Mouse (Mus musculus) embryonic fibroblast, embryonic 13.5 days (primary cell): ENCODE results near the gene Stag1. TPM values are rescaled to one million over a fixed set of nuclear protein-coding genes. Genes with fewer than 3 reads are reported as not detected.

Experiments
- H3K27ac ChIP-seq: 2 replicates; pipeline ENCODE4 v1.5.1; 2012; ENCODE audit warnings: low read length, control low read depth, inconsistent platforms; ENCODE audit not compliant: insufficient read depth
- H3K4me1 ChIP-seq: 2 replicates; pipeline ENCODE4 v1.6.1; 2011; ENCODE audit warnings: low read length; ENCODE audit not compliant: control insufficient read depth, insufficient read depth
- H3K4me3 ChIP-seq: 2 replicates; pipeline ENCODE4 v1.5.1; 2011; ENCODE audit warnings: mild to moderate bottlenecking, control low read depth, low read length; ENCODE audit not compliant: insufficient read depth
- CTCF ChIP-seq: IDR thresholded peaks from 2 replicates; pipeline ENCODE4 v1.5.1; 2011; ENCODE audit warnings: mild to moderate bottlenecking, control low read depth, low read length, moderate library complexity, borderline replicate concordance; ENCODE audit not compliant: insufficient read depth
- POLR2A ChIP-seq: IDR thresholded peaks from 2 replicates; pipeline ENCODE4 v1.6.1; 2011; ENCODE audit warnings: low read depth, mild to moderate bottlenecking, control low read depth, low read length, moderate library complexity
- polyA plus RNA-seq: library from polyadenylated mRNA; stranded (reverse); fragments of >200 nt; gene quantifications from 2 replicates; pipeline ENCODE4 v1.2.4, GENCODE M21; 2011; ENCODE audit warnings: low read depth; ENCODE audit not compliant: missing spikeins, insufficient read length

The Stag1 gene
- polyA plus RNA-seq, 1 experiment: 40.2 TPM

DNA sequence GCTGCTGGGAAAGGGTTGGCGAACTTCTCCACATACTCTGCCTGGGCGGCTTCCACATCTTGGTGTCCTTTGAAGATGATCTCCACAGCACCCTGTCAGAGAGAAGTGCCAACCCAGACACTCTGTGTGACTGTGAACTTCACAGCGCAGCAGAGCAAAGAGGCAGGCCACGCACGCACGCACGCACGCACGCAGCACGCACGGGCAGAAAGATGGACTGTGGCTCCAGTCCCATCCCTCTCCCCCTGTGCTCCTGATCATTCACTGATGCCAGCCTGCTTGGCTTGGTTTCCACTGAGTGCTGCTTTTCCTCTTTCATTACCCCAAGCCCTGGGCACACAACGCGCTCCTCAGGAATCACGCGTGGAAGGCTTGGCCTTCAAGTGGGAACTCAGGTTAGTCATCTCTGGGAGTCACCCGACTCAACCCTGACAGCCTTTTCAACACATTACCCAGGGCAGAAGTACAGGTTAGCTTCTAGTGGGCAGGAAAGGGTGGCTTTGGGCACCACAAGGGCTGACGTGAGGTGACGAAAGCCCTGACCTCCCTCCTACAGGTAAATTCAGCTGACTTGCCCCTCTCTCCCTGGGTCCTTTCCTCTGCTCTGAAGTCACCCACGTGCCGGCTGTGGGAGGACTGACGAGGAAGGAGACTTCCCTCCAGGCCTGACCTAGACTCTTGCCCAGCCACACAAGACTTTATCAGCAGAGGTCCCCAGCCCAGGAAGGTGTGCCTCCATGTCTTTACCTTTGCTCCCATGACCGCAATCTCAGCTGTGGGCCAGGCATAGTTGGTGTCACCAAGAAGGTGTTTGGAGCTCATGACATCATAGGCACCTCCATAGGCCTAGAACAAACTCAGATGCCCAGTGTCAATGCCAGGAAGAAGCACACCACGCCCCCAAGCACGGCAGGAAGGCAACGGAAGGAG lies 387.0 kb downstream of the Stag1 start:
- TF ChIP-seq POLR2A (no peak), CTCF (no peak)
- no peak overlapping the region for H3K27ac ChIP-seq
- no peaks in the 10 kb centered on the region for H3K4me1 ChIP-seq
- H3K4me3 ChIP-seq: no peak overlapping the region

DNA sequence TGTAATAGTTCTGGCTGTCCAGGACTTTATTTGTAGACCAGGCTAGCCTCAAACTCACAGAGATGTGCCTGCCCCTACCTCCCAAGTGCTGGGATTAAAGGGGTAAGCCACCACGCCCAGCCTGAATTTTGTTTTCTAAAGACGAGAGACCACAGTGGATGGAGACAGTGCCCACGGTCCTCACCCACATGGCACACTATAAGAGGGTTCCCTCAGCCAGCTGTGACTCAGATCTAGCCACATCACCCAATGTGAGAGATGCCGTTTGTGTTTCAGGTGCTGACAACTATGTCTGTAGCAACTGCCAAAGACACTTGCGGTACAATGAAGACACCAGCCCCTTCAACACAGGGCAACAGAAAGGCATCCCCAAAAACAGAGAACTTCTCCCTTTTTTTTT lies 389.4 kb downstream of the Stag1 start:
- H3K27ac ChIP-seq: no peak overlapping the region
- no peak for TF ChIP-seq CTCF
- no peak for TF ChIP-seq POLR2A

DNA sequence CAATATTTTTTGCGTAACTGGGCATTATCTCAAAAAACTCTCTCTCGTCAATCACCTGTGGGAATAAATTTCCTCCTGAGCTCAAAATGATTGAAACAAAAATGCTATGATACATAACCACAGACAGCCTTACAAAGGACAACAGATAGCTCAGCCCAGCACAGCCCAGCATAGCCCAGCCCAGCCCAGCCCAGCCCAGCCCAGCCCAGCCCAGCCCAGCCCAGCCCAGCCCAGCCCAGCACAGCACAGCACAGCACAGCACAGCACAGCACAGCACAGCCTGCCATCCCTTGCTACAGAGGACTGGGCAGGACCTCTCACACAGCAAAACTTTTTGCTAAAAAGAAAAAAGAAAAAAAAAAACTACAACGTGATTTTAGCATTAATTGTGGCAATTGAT lies 390.3 kb downstream of the Stag1 start:
- no peak overlapping the region for H3K4me3 ChIP-seq
- H3K4me1 ChIP-seq: no peaks in the 10 kb centered on the region
- H3K27ac ChIP-seq: no peak overlapping the region
- TF ChIP-seq CTCF (no peak), POLR2A (no peak)

More for the DNA sequence above, 389.4 kb downstream of the Stag1 start:
- Histone ChIP-seq H3K4me1 (no peaks in the 10 kb centered on the region), H3K4me3 (no peak overlapping the region)

DNA sequence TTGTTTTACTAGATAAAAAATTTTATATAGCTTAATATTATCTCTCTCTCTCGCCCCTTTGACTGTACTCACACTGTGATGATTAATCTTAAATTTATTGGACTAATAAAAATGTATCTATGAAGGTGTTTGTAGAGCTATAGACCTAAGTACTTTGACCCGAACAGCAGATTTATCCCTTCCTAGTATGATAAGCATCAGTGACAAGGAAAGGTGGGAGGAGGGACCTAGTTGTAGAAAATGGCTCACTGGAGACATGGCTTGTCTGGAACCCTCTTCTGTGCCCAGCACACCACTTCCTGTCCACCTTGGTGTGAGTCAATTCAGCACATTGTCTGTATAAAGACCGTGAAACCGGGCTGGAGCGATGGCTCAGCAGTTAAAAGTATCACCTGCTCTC lies 393.0 kb downstream of the Stag1 start:
- no peaks in the 10 kb centered on the region for H3K4me1 ChIP-seq
- TF ChIP-seq POLR2A (no peak), CTCF (no peak)
- H3K4me3 ChIP-seq: no peak overlapping the region
- H3K27ac ChIP-seq: no peak overlapping the region

DNA sequence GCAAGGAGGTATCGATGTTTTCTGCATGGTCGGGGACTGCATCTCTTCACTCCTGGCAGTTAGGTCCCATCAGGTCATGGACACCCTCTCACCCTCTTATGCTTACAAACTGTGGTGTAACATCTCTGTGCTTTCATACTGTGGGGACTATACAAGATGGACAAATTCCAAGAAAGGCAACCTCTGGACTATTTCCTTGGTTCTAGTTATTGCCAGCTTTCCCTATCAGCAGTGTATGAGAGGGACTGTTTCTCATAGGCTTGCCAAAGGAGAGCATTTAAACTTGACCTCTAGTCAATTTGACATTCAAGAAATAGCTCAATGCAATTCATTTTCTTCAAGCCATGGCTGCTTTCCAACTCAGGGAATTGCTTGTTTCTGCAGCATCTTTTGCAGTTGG lies 393.7 kb downstream of the Stag1 start:
- TF ChIP-seq POLR2A: no peak
- no peak for TF ChIP-seq CTCF
- H3K27ac ChIP-seq: no peak overlapping the region
- H3K4me3 ChIP-seq: no peak overlapping the region
- H3K4me1 ChIP-seq: no peaks in the 10 kb centered on the region

DNA sequence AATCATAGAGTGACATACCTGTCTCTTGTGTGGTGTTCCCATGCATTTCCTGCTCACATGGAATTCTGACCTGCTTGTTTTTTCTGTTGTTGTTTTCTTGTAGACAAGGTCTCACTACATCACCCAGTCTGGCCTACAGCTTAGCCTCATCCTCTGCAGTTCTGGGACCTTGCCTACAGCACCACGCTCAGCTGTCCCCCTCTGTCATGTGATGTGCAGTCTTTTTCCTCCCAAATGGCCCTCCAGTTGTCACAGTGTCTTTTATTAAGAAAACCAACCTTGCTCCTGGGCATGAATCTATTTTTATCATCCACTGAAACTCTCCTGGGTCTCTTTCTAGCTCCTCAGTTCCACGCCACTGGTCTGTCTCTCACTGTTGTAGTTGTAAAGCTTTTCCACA lies 394.6 kb downstream of the Stag1 start:
- Histone ChIP-seq H3K27ac (no peak overlapping the region), H3K4me1 (no peaks in the 10 kb centered on the region), H3K4me3 (no peak overlapping the region)
- TF ChIP-seq CTCF: no peak
- no peak for TF ChIP-seq POLR2A

DNA sequence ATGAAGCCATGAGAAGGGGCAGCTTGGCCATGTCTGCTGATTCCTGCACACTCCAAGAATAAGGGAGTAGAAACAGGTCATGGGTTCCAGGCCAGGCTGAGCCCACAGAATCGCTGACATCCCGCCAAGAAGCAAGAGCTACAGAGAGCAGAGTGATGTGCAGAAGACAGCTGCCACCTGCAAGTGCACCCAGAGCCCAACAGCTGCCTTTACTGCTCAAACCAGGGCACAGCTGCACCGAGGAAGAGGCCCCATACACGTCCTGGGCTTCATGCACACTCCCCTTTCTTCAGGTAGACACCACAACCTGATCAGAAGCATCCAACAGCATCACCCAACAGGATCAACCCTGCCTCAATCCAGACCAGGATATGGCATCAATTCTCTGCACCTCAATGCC lies 396.3 kb downstream of the Stag1 start:
- TF ChIP-seq CTCF (no peak), POLR2A (no peak)

DNA sequence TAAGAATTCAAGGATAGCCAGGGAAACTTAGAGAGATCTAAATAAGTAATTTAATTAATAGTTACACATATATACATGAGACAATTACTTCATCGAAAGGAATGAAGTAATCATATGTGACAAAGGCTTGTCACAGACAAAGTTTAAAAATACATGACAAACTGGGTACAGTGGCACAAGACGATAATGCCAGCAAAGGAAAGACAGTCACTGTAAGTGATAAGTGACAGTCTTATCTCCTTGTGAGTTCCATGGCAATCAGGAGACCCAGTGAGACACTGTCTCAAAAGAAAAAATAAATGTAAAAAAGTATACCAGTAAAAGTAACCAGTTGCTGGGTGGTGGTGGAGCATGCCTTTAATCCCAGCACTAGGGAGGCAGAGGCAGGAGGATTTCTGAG lies 399.5 kb downstream of the Stag1 start:
- no peak overlapping the region for H3K27ac ChIP-seq
- H3K4me1 ChIP-seq: no peaks in the 10 kb centered on the region
- H3K4me3 ChIP-seq: no peak overlapping the region
- TF ChIP-seq CTCF: no peak
- no peak for TF ChIP-seq POLR2A

More for the DNA sequence above, 396.3 kb downstream of the Stag1 start:
- no peaks in the 10 kb centered on the region for H3K4me1 ChIP-seq
- H3K27ac ChIP-seq: no peak overlapping the region
- no peak overlapping the region for H3K4me3 ChIP-seq

DNA sequence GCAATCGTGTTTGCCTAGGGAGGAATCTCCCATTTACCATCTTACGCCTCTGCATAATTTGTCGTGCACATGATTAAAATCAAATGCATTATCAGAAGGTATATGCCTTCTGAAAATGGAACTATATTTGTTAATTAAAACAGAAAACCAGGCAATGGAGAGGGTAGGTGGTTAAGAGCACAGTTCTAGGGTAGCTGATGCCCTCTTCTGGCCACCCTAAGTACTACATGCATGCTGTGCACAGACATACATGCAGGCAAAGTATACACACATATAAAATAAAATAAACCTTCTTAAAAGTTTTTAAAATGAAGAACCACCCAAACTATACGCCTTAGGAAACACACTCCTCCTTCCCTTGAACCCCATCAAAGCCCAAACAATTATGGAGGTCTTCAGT lies 404.5 kb downstream of the Stag1 start:
- Histone ChIP-seq H3K4me1 (no peaks in the 10 kb centered on the region), H3K4me3 (no peak overlapping the region), H3K27ac (no peak overlapping the region)
- TF ChIP-seq CTCF: no peak
- TF ChIP-seq POLR2A: no peak

DNA sequence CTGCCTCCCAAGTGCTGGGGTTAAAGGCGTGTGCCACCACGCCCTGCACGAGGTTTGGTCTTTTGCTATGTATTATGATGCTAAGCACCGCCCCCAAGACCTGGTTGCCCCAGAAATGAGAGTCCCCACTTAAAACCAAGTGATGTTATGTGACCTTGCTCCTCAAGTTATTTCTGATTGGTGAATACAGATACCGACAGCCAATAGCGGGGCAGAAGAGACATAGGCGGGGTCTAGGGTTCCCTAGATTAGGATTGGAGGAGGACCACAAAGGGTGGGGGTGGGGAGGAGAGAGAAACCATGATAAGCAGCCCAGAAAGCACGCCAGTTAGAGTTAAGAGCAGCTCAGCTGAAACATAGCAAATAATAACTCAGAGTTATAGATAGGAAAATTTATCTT lies 405.2 kb downstream of the Stag1 start:
- no peak overlapping the region for H3K27ac ChIP-seq
- TF ChIP-seq CTCF (no peak), POLR2A (no peak)
- H3K4me1 ChIP-seq: no peaks in the 10 kb centered on the region
- no peak overlapping the region for H3K4me3 ChIP-seq

DNA sequence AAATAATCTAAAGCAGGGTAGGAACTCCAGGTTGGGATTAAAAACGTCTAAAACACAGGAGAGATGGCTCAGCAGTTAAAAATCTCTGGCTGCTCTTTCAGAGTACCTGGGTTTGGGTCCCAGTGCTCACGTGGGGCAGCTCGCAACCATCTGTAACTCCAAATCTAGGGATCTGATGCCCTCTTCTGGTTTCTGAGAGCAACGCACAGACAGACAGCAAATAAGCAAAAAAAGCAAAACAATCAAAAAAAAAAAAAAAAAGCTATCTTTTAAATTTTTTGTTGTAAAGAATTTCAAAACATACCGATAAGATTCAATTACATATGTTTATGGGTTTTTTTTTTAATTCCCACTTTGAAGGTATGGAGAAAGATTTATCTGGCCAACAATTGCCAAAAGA lies 405.7 kb downstream of the Stag1 start:
- no peak overlapping the region for H3K27ac ChIP-seq
- no peaks in the 10 kb centered on the region for H3K4me1 ChIP-seq
- TF ChIP-seq POLR2A (no peak), CTCF (no peak)

More for the DNA sequence above, 405.7 kb downstream of the Stag1 start:
- no peak overlapping the region for H3K4me3 ChIP-seq
